Mouse (Mus musculus): ENCODE results near the gene Cdk20.

Cdk20 gene

GRCm38 (mm10) chr13:64489886-64490285 lies 57.8 kb downstream of the Cdk20 start:
- DNase-seq (ENCODE audit: low read depth, low spot score), result no peak

Measured in R1 (cell line).